34 mouse cellular contexts compared by ENCODE assay signal in genomic region chr3:121626273-121626672, GRCm38 (mm10). TPM values are rescaled to one million over a fixed set of nuclear protein-coding genes. Genes with fewer than 3 reads are reported as not detected.
DNase-seq lines count a peak whose midpoint lies in the region; ATAC-seq and TF ChIP-seq lines count a peak whose summit lies in the region.
"Had no signal": no experiment of that assay in that cellular context is flagged by ENCODE, and none has a peak within 500 bp of the region (broad histone marks: within the 10 kb centered on the region; RNA-seq: fewer than 3 reads in every experiment).

No protein-coding gene starts in this region.

- H3K79me2 ChIP-seq in heart, adult 2 months (replicated peaks; ENCODE audit: control insufficient read depth, insufficient read depth, low read length) = no peaks in the 10 kb centered on the region

- H3K4me1 ChIP-seq in heart, adult 2 months (ENCODE audit: control insufficient read depth, insufficient read depth, low read length) = no peaks in the 10 kb centered on the region
- H3K4me1 ChIP-seq in lung, postnatal 0 days (ENCODE audit: insufficient read depth, low read depth, low read length) = no peaks in the 10 kb centered on the region
- H3K4me1 ChIP-seq in stomach, embryonic 15.5 days = 0 out of 2 replicates have a peak, but pooled peaks cover 2% of the 10 kb centered on the region
- H3K4me1 ChIP-seq: forebrain, embryonic 13.5 days; heart, embryonic 13.5 days; liver, embryonic 15.5 days had no signal

- peak; percentile 30 for DNase-seq in heart, adult 11 months
- no peak for DNase-seq in heart, adult 2 months
- DNase-seq in lung, postnatal 0 days (ENCODE audit: low spot score) = peak; percentile 87
- no peak for DNase-seq in lung, postnatal 14 days
- DNase-seq in frontal cortex, postnatal 14 days (ENCODE audit: low spot score in 2 of 2) = no peak
- no peak for DNase-seq in thymus, postnatal 36 days
- DNase-seq: adrenal gland, postnatal 25 days; cerebellum, adult 2 months; cerebellum, postnatal 25 days; gastrocnemius, postnatal 25 days; heart, postnatal 10 days; kidney, adult 18-20 months; kidney, postnatal 25 days; midbrain, embryonic 14.5 days; thymus, adult 2 months had no signal

- no peak overlapping the region for H3K4me3 ChIP-seq in heart, adult 2 months
- H3K4me3 ChIP-seq in lung, postnatal 0 days (ENCODE audit: low read depth, low read length) = no peak overlapping the region
- H3K4me3 ChIP-seq in stomach, embryonic 15.5 days (replicated peaks) = no peak overlapping the region
- H3K4me3 ChIP-seq: forebrain, embryonic 13.5 days; heart, embryonic 13.5 days; kidney, embryonic 15.5 days; left cerebral cortex, adult 2 months; limb, embryonic 12.5 days; liver, embryonic 15.5 days had no signal

- no peak overlapping the region for H3K27ac ChIP-seq in heart, adult 2 months
- peak overlapping the region; percentile 88 for H3K27ac ChIP-seq in lung, postnatal 0 days (ENCODE audit: low read length)
- peak overlapping the region; percentile 64 for H3K27ac ChIP-seq in stomach, embryonic 15.5 days
- H3K27ac ChIP-seq: forebrain, embryonic 13.5 days; heart, embryonic 13.5 days; hindbrain, embryonic 14.5 days; kidney, embryonic 15.5 days; left cerebral cortex, adult 2 months; limb, embryonic 12.5 days; liver, embryonic 15.5 days had no signal

- ATAC-seq in lung, postnatal 0 days = peak; percentile 78
- ATAC-seq in stomach, embryonic 15.5 days (ENCODE audit: insufficient read depth, low FRiP score, low read depth) = no peak
- ATAC-seq: forebrain, embryonic 13.5 days had no signal

- intact Hi-C loops in heart, adult 2 months (cut with DNase I) = no loop called here

- no peak for TF ChIP-seq EP300 in heart, adult 2 months (IDR thresholded peaks at IDR 0.05; ENCODE audit: insufficient read depth, low read depth, low read length)
- peak; percentile 59; the same call in 1 of the 2 replicates for TF ChIP-seq EP300 in lung, postnatal 0 days (IDR thresholded peaks at IDR 0.05)

- no peak overlapping the region for H3K4me2 ChIP-seq in lung, postnatal 0 days (replicated peaks; ENCODE audit: low read depth, low read length)
- H3K4me2 ChIP-seq in stomach, embryonic 15.5 days = no peak overlapping the region
- H3K4me2 ChIP-seq: forebrain, embryonic 13.5 days; heart, embryonic 13.5 days; hindbrain, embryonic 14.5 days; kidney, embryonic 15.5 days; limb, embryonic 12.5 days; liver, embryonic 15.5 days had no signal

- H3K36me3 ChIP-seq in heart, adult 2 months (ENCODE audit: control insufficient read depth, insufficient read depth, low read length) = no peaks in the 10 kb centered on the region
- H3K36me3 ChIP-seq in lung, postnatal 0 days (ENCODE audit: insufficient read depth, low read length) = no peaks in the 10 kb centered on the region
- no peaks in the 10 kb centered on the region for H3K36me3 ChIP-seq in stomach, embryonic 15.5 days
- H3K36me3 ChIP-seq: heart, embryonic 13.5 days; kidney, embryonic 15.5 days; limb, embryonic 12.5 days; liver, embryonic 15.5 days had no signal

- WGBS in heart, adult 2 months = 76% methylated on average over 3 of the region's 3 CpGs
- WGBS in lung, postnatal 0 days = 56% methylated on average over 3 of the region's 3 CpGs
- 65% methylated on average over 3 of the region's 3 CpGs for WGBS in stomach, embryonic 15.5 days

- no peaks in the 10 kb centered on the region for H3K9me3 ChIP-seq in lung, postnatal 0 days (ENCODE audit: low read length)
- H3K9me3 ChIP-seq in stomach, embryonic 15.5 days = no peaks in the 10 kb centered on the region
- H3K9me3 ChIP-seq: forebrain, embryonic 13.5 days; heart, embryonic 13.5 days; kidney, embryonic 15.5 days; limb, embryonic 12.5 days; liver, embryonic 15.5 days had no signal

- H3K9ac ChIP-seq in heart, adult 2 months (ENCODE audit: low read depth, low read length) = no peak overlapping the region
- H3K9ac ChIP-seq in lung, postnatal 0 days (replicated peaks; ENCODE audit: low read depth) = no peak overlapping the region
- no peak overlapping the region for H3K9ac ChIP-seq in stomach, embryonic 15.5 days
- H3K9ac ChIP-seq: forebrain, embryonic 13.5 days; heart, embryonic 13.5 days; hindbrain, embryonic 14.5 days; kidney, embryonic 15.5 days; limb, embryonic 12.5 days; liver, embryonic 15.5 days had no signal

- H3K27me3 ChIP-seq in heart, adult 2 months (ENCODE audit: control insufficient read depth, insufficient read depth, low read length) = no peaks in the 10 kb centered on the region
- H3K27me3 ChIP-seq in lung, postnatal 0 days (replicated peaks; ENCODE audit: insufficient read depth, low read length) = no peaks in the 10 kb centered on the region
- no peaks in the 10 kb centered on the region for H3K27me3 ChIP-seq in stomach, embryonic 15.5 days (replicated peaks)
- H3K27me3 ChIP-seq: forebrain, embryonic 13.5 days; kidney, embryonic 15.5 days; liver, embryonic 15.5 days had no signal

- TF ChIP-seq POLR2A in heart, adult 2 months (IDR thresholded peaks at IDR 0.05; ENCODE audit: insufficient read depth, low read depth, low read length) = no peak

- no peak for TF ChIP-seq CTCF in heart, adult 2 months (IDR thresholded peaks at IDR 0.05)
- no peak for TF ChIP-seq CTCF in lung, postnatal 0 days (IDR thresholded peaks at IDR 0.05)

RNA-seq across cellular contexts. Expression of gene 4930432M17Rik, which starts 44.3 kb away (rescaled TPM):
- not detected for total RNA-seq in heart, adult 2 months (2021)
- polyA plus RNA-seq in heart, adult 2 months (2012; rRNA removed) = not detected in 2 replicates
- polyA plus RNA-seq in lung, postnatal 0 days (2015; fragmentation: Nextera tagmentation; extraction: Ambion mirVana) = not detected in 2 replicates
- polyA plus RNA-seq in stomach, embryonic 15.5 days (2015; fragmentation: Nextera tagmentation; extraction: Ambion mirVana) = not detected in 2 replicates
- total RNA-seq: adrenal gland, adult 18-20 months; adrenal gland, postnatal 25 days; gastrocnemius, postnatal 25 days; heart, adult 8-10 months; heart, postnatal 10 days; hematopoietic stem cell, adult 5-6 weeks; layer of hippocampus, adult 18-20 months; layer of hippocampus, postnatal 10 days; left cerebral cortex, adult 2 months; left cerebral cortex, postnatal 25 days; liver, adult 2 months; monocyte, adult 5-6 weeks had no signal
- polyA plus RNA-seq: cerebellum, adult 2 months; embryonic facial prominence, embryonic 11.5 days; forebrain, embryonic 13.5 days; heart, embryonic 13.5 days; hindbrain, embryonic 14.5 days; kidney, embryonic 15.5 days; limb, embryonic 12.5 days; liver, adult 2 months; liver, embryonic 15.5 days; midbrain, embryonic 14.5 days; neural tube, embryonic 14.5 days; thymus, adult 2 months; urinary bladder, adult 2 months had no signal

Comparison
In these comparisons a context has a peak if more than half of its experiments do, and no peak if none do; other contexts are left out.
1. DNase-seq: peak in heart, adult 11 months (single experiment) and lung, postnatal 0 days (single experiment); none in heart, adult 2 months (0 of 2), lung, postnatal 14 days (single experiment), frontal cortex, postnatal 14 days (0 of 2) and thymus, postnatal 36 days (0 of 2).